Mouse (Mus musculus) liver, adult 10 weeks (tissue): Measurements from ENCODE around the gene Dck. TPM values are rescaled to one million over a fixed set of nuclear protein-coding genes. Genes with fewer than 3 reads are reported as not detected.

ENCODE experiments used
- polyA plus RNA-seq: library from polyadenylated mRNA; stranded (reverse); fragments of 350-450 nt; fragmentation: Illumina TruSeq; extraction: RNeasy Lipid Tissue Mini Kit (QIAGEN cat#74804); gene quantifications from one replicate; pipeline ENCODE4 v1.2.3, GENCODE M21; 2014; ENCODE audit warnings: low read depth, low replicate concordance

Gene Dck
- polyA plus RNA-seq = 6.6 TPM

DNA sequence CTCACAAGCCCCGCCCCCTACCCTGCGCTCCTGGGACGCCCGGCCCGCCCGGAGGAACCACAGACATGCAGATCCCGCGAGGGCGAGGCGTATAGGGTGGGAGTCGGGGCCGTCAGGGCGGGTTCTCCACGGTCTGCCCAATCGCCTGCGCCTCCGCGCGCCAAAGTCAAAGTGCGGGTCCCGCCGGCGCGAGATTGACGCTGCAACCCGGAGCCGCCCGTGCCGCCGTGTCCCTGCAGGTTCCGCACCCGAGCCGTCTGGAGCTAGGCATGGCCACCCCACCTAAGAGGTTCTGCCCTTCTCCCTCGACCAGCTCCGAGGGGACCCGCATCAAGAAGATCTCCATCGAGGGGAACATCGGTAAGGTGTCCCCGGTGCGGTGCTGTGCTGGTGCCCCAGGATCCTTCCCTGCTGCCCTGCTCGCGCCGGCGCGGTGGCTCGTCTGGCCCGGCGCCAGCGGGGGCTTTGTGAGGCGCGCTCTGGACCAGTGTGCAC, at the start of gene Dck:
TSS of gene Dck (plus strand) at position 10 of the 495 bp plus-strand sequence.

DNA sequence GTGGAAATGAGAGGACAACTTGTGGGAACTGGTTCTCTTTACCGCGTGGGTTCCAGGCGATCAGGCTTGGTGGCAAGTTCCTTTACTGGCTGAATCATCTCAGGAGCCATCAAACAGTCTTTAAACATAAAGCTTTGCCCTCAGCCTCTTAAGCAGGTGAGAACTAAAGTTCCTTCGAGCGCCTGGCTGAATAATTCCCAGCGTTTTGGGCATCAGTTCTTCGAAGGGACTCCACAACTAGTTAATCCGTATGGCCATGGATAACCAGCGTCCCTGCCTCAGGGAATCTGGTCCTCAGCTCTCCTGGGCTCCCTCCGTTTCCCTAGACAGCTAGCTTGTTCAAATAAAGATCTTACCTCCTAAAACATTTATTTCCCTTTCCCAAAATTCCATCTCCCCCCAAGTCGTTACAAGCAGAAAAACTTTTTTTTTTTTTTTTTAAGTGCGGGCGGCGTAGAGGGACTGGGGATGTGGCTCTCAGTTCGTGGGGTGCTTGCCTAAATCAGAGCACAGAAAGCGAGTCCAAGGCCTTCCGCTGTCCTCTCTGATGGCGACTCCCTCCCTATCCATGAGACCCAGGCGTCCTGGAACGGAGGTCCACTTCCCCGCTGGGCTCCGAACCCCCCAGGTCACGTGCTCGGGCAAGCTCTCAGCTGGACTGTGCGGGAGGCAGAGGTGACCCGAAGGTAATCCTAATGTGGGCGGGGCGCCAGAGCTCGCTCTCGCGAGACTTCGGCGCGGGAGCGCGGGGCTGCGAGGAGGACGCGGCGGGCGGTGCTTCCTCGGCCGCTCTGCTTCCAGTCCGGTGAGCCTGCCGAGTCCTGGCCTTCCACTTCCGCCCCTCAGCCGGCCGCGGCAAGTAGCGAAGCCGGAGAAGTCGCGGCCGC, 44.4 kb upstream of the Dck start, which contains the start of gene Mob1b:
TSS of gene Mob1b (plus strand) at position 740 of the 887 bp plus-strand sequence.

Other genes starting within 250 kb of the Dck start
- gene Jchain, start 237.1 kb upstream of the Dck start, polyA plus RNA-seq = 3.9 TPM
- 52.2 TPM for gene Utp3, start 210.5 kb upstream of the Dck start, polyA plus RNA-seq
- 46.2 TPM for gene Rufy3, start 200.0 kb upstream of the Dck start, polyA plus RNA-seq
- 171 TPM for gene Grsf1, start 88.8 kb upstream of the Dck start, polyA plus RNA-seq
- 46.1 TPM for gene Mob1b, start 44.1 kb upstream of the Dck start, polyA plus RNA-seq
- 57.0 TPM for gene Slc4a4, start 121.8 kb downstream of the Dck start, polyA plus RNA-seq